ENCODE assay signal across 9 mouse cellular contexts in the genomic region with DNA sequence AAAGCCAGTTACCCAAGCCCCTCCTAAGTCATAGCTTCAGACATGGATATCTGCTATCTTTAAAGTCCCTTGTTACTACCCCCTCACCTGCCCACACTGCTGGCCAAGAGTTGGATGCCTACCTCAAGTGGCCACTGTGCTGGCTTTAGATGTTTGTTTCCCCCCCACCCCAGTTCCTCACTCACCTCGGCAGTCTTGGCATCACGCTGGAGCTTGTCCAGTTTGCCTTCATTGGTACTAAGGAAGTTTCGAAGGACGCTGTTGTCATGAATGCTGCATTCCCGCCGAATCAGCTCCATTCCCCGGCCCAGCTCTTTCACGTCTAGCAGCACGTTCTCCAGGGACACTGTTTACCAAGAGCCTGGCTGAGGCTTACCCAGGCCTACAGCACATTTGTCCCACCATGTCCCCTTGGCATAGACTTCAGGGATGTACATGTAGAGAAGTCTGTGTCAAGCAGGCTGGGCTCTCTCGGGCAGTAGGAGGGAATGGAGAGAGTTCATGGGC. TPM values are rescaled to one million over a fixed set of nuclear protein-coding genes. Genes with fewer than 3 reads are reported as not detected.
DNase-seq lines count a peak whose midpoint lies in the region; ATAC-seq and TF ChIP-seq lines count a peak whose summit lies in the region.
"Had no signal": no experiment of that assay in that cellular context is flagged by ENCODE, and none has a peak within 500 bp of the region (broad histone marks: within the 10 kb centered on the region; RNA-seq: fewer than 3 reads in every experiment).

No protein-coding gene starts in this region.

- H3K9ac ChIP-seq in heart, embryonic 15.5 days, result no peak overlapping the region
- no peak overlapping the region for H3K9ac ChIP-seq in lung, embryonic 14.5 days
- H3K9ac ChIP-seq in heart, embryonic 16.5 days (ENCODE audit: low read length), result no peak overlapping the region
- H3K9ac ChIP-seq in neural tube, embryonic 15.5 days (replicated peaks), result no peak overlapping the region

- H3K27ac ChIP-seq in heart, embryonic 15.5 days, result peak overlapping the region; percentile 63
- H3K27ac ChIP-seq in lung, embryonic 14.5 days (ENCODE audit: low read depth), result peak overlapping the region; percentile 71
- peak overlapping the region; percentile 71 for H3K27ac ChIP-seq in heart, embryonic 16.5 days (ENCODE audit: low read length)
- H3K27ac ChIP-seq in neural tube, embryonic 15.5 days (replicated peaks), result 0 out of 2 replicates have a peak overlapping the region, but pooled peaks have one; percentile 37

- H3K4me3 ChIP-seq in heart, embryonic 15.5 days, result no peak overlapping the region
- H3K4me3 ChIP-seq in lung, embryonic 14.5 days (ENCODE audit: low read depth, low read length), result no peak overlapping the region
- H3K4me3 ChIP-seq in lung, adult 2 months (replicated peaks; ENCODE audit: extremely low read depth, low read depth, low read length), result no peak overlapping the region
- H3K4me3 ChIP-seq in heart, embryonic 16.5 days (ENCODE audit: low read length), result no peak overlapping the region
- H3K4me3 ChIP-seq in neural tube, embryonic 15.5 days (replicated peaks), result no peak overlapping the region

- H3K27me3 ChIP-seq in heart, embryonic 15.5 days, result no peaks in the 10 kb centered on the region
- no peaks in the 10 kb centered on the region for H3K27me3 ChIP-seq in lung, embryonic 14.5 days (ENCODE audit: insufficient read depth, low read length)
- no peaks in the 10 kb centered on the region for H3K27me3 ChIP-seq in heart, embryonic 16.5 days (ENCODE audit: control insufficient read depth, insufficient read depth, low read length)
- H3K27me3 ChIP-seq in neural tube, embryonic 15.5 days (replicated peaks), result no peaks in the 10 kb centered on the region

- ATAC-seq in heart, embryonic 15.5 days (replicated peaks; ENCODE audit: insufficient number of reproducible peaks, insufficient read depth, low FRiP score, low read depth), result no peak
- ATAC-seq in lung, embryonic 14.5 days (ENCODE audit: insufficient read depth), result no peak
- no peak for ATAC-seq in heart, embryonic 16.5 days (replicated peaks; ENCODE audit: extremely low read depth, insufficient read depth, low FRiP score)
- no peak for ATAC-seq in neural tube, embryonic 15.5 days (ENCODE audit: low FRiP score)

- WGBS in heart, embryonic 15.5 days, result 64% methylated on average over 10 of the region's 10 CpGs
- WGBS in lung, embryonic 14.5 days, result 53% methylated on average over 10 of the region's 10 CpGs
- WGBS in lung, adult 2 months, result 30% methylated on average over 10 of the region's 10 CpGs
- 64% methylated on average over 10 of the region's 10 CpGs for WGBS in heart, embryonic 16.5 days
- 86% methylated on average over 10 of the region's 10 CpGs for WGBS in neural tube, embryonic 15.5 days

- TF ChIP-seq POLR2A in lung, adult 2 months (IDR thresholded peaks at IDR 0.05; ENCODE audit: borderline replicate concordance, extremely low read depth, low read depth, low read length), result no peak

- DNase-seq in heart, adult 9 months (ENCODE audit: low spot score in 2 of 2), result no peak
- peak; percentile 49 for DNase-seq in lung, embryonic 14.5 days
- DNase-seq in lung, adult 2 months, result no peak
- no peak for DNase-seq in thymus, adult 18-20 months
- DNase-seq: thymus, postnatal 14 days had no signal

- H3K4me2 ChIP-seq in heart, embryonic 15.5 days, result no peak overlapping the region
- H3K4me2 ChIP-seq in lung, embryonic 14.5 days, result no peak overlapping the region
- H3K4me2 ChIP-seq in heart, embryonic 16.5 days (ENCODE audit: low read depth, low read length), result no peak overlapping the region
- H3K4me2 ChIP-seq in neural tube, embryonic 15.5 days, result no peak overlapping the region

- no peak for TF ChIP-seq CTCF in lung, embryonic 14.5 days (IDR thresholded peaks at IDR 0.05; ENCODE audit: low read depth)
- TF ChIP-seq CTCF in lung, adult 2 months (IDR thresholded peaks at IDR 0.05; ENCODE audit: insufficient read depth, low read length), result no peak

- H3K9me3 ChIP-seq in heart, embryonic 15.5 days (replicated peaks), result no peaks in the 10 kb centered on the region
- no peaks in the 10 kb centered on the region for H3K9me3 ChIP-seq in lung, embryonic 14.5 days (ENCODE audit: low read depth, low read length)
- no peaks in the 10 kb centered on the region for H3K9me3 ChIP-seq in heart, embryonic 16.5 days (replicated peaks; ENCODE audit: control insufficient read depth, low read length)
- no peaks in the 10 kb centered on the region for H3K9me3 ChIP-seq in neural tube, embryonic 15.5 days (replicated peaks)

- peaks cover 93% of the 10 kb centered on the region for H3K36me3 ChIP-seq in heart, embryonic 15.5 days
- peaks cover 97% of the 10 kb centered on the region for H3K36me3 ChIP-seq in lung, embryonic 14.5 days (ENCODE audit: insufficient read depth)
- H3K36me3 ChIP-seq in heart, embryonic 16.5 days (ENCODE audit: control insufficient read depth, insufficient read depth), result peaks cover 53% of the 10 kb centered on the region
- peaks cover 79% of the 10 kb centered on the region for H3K36me3 ChIP-seq in neural tube, embryonic 15.5 days

- peaks cover 19% of the 10 kb centered on the region; the same call in 1 of the 2 replicates for H3K4me1 ChIP-seq in heart, embryonic 15.5 days (replicated peaks)
- H3K4me1 ChIP-seq in lung, embryonic 14.5 days (ENCODE audit: insufficient read depth), result no peaks in the 10 kb centered on the region
- H3K4me1 ChIP-seq in lung, adult 2 months (ENCODE audit: control insufficient read depth, insufficient read depth, low read length), result peaks cover 30% of the 10 kb centered on the region
- H3K4me1 ChIP-seq in heart, embryonic 16.5 days (ENCODE audit: control insufficient read depth, insufficient read depth, low read length), result peaks cover 3% of the 10 kb centered on the region; the same call in 1 of the 2 replicates
- H3K4me1 ChIP-seq in neural tube, embryonic 15.5 days, result peaks cover 9% of the 10 kb centered on the region; the same call in 1 of the 2 replicates

RNA-seq across cellular contexts. Expression of gene Fam186b, which starts 24.5 kb away (rescaled TPM):
- polyA plus RNA-seq in heart, embryonic 15.5 days (2015; fragmentation: Nextera tagmentation; extraction: Ambion mirVana), result 0.09 and 0.47 TPM in 2 replicates
- 0.05 and 0.15 TPM in 2 replicates for polyA plus RNA-seq in lung, embryonic 14.5 days (2014; fragmentation: Nextera tagmentation; extraction: Ambion mirVana)
- 0.05 TPM in 1 of 2 replicates, not detected in the other for polyA plus RNA-seq in lung, adult 2 months (2012; rRNA removed)
- 0.13 and 0.16 TPM in 2 replicates for polyA plus RNA-seq in heart, embryonic 16.5 days (2015; fragmentation: Nextera tagmentation; extraction: Ambion mirVana)
- 0.73 and 0.97 TPM in 2 replicates for polyA plus RNA-seq in neural tube, embryonic 15.5 days (2015; fragmentation: Nextera tagmentation; extraction: Ambion mirVana)
- polyA plus RNA-seq: small intestine, adult 2 months had no signal

RNA-seq across cellular contexts. Expression of gene Prpf40b, which starts 25.3 kb away (rescaled TPM):
- 37.2 and 42.1 TPM in 2 replicates for polyA plus RNA-seq in heart, embryonic 15.5 days (2015; fragmentation: Nextera tagmentation; extraction: Ambion mirVana)
- polyA plus RNA-seq in lung, embryonic 14.5 days (2014; fragmentation: Nextera tagmentation; extraction: Ambion mirVana), result 48.3 and 59.1 TPM in 2 replicates
- 68.1 and 76.5 TPM in 2 replicates for polyA plus RNA-seq in lung, adult 2 months (2012; rRNA removed)
- 36.0 and 46.6 TPM in 2 replicates for polyA plus RNA-seq in heart, embryonic 16.5 days (2015; fragmentation: Nextera tagmentation; extraction: Ambion mirVana)
- polyA plus RNA-seq in neural tube, embryonic 15.5 days (2015; fragmentation: Nextera tagmentation; extraction: Ambion mirVana), result 95.7 and 111 TPM in 2 replicates

RNA-seq across cellular contexts. Expression of gene Fmnl3, which starts 50.1 kb away (rescaled TPM):
- 14.0 and 17.8 TPM in 2 replicates for polyA plus RNA-seq in heart, embryonic 15.5 days (2015; fragmentation: Nextera tagmentation; extraction: Ambion mirVana)
- polyA plus RNA-seq in lung, embryonic 14.5 days (2014; fragmentation: Nextera tagmentation; extraction: Ambion mirVana), result 31.7 and 33.5 TPM in 2 replicates
- polyA plus RNA-seq in lung, adult 2 months (2012; rRNA removed), result 53.4 and 58.9 TPM in 2 replicates
- polyA plus RNA-seq in heart, embryonic 16.5 days (2015; fragmentation: Nextera tagmentation; extraction: Ambion mirVana), result 13.0 and 16.6 TPM in 2 replicates
- 7.9 and 11.9 TPM in 2 replicates for polyA plus RNA-seq in neural tube, embryonic 15.5 days (2015; fragmentation: Nextera tagmentation; extraction: Ambion mirVana)
